Mouse (Mus musculus) limb, embryonic 11.5 days (tissue): Measurements from ENCODE around the gene Ccne1. TPM values are rescaled to one million over a fixed set of nuclear protein-coding genes. Genes with fewer than 3 reads are reported as not detected.

Experiments used
- ATAC-seq: fragments of 200-750 bp; cut with Nextera tagmentation; 2 replicates; pipeline ENCODE4 v1.8.0; 2017; ENCODE audit warnings: low read depth; ENCODE audit not compliant: insufficient number of reproducible peaks, low FRiP score, low TSS enrichment
- DNase-seq: peaks from one replicate; pipeline ENCODE4 v3.0.0-alpha.2; 2015; ENCODE audit warnings: low spot score
- H3K27ac ChIP-seq: fragments of 300-500 bp; sonication (generic); replicated peaks from 2 replicates; pipeline ENCODE4 v1.5.1; 2014; ENCODE audit warnings: low read depth, mild to moderate bottlenecking, low read length
- H3K27me3 ChIP-seq: fragments of 300-500 bp; sonication (generic); 2 replicates; pipeline ENCODE4 v1.6.1; 2014; ENCODE audit warnings: mild to moderate bottlenecking, low read length, mixed read lengths; ENCODE audit not compliant: control insufficient read depth, insufficient read depth
- H3K36me3 ChIP-seq: fragments of 300-500 bp; sonication (generic); 2 replicates; pipeline ENCODE4 v1.6.1; 2014; ENCODE audit warnings: mild to moderate bottlenecking, low read length, moderate library complexity, mixed read lengths; ENCODE audit not compliant: control insufficient read depth, insufficient read depth
- H3K4me1 ChIP-seq: fragments of 300-500 bp; sonication (generic); 2 replicates; pipeline ENCODE4 v1.6.1; 2014; ENCODE audit warnings: low read length, mixed read lengths; ENCODE audit not compliant: control insufficient read depth, insufficient read depth
- H3K4me2 ChIP-seq: fragments of 300-500 bp; sonication (generic); 2 replicates; pipeline ENCODE4 v1.6.1; 2014; ENCODE audit warnings: low read depth, mild to moderate bottlenecking, moderate library complexity; ENCODE audit not compliant: severe bottlenecking
- H3K4me3 ChIP-seq: fragments of 300-500 bp; sonication (generic); 2 replicates; pipeline ENCODE4 v1.5.1; 2014; ENCODE audit warnings: low read depth, low read length
- H3K9ac ChIP-seq: fragments of 300-500 bp; sonication (generic); 2 replicates; pipeline ENCODE4 v1.6.1; 2014; ENCODE audit warnings: mild to moderate bottlenecking, low read length
- H3K9me3 ChIP-seq: fragments of 300-500 bp; sonication (generic); 2 replicates; pipeline ENCODE4 v1.6.1; 2016; ENCODE audit warnings: low read length; ENCODE audit not compliant: control insufficient read depth
- WGBS: fragments of 180-500 bp; shearing (Covaris S2); extraction: QIAGEN DNeasy Blood & Tissue Kit; methylation state at CpG from one replicate; pipeline ENCODE4 v1.1.7; 2014; 5-methylcytosine and 5-hydroxymethylcytosine counted together
- polyA plus RNA-seq: library from polyadenylated mRNA; unstranded; fragments of >200 nt; fragmentation: Nextera tagmentation; extraction: Ambion mirVana; gene quantifications from 2 replicates; pipeline ENCODE4 v1.2.1, GENCODE M21; 2014

Ccne1 gene
- polyA plus RNA-seq, 1 experiment from 2014 or later = 131 TPM

DNA sequence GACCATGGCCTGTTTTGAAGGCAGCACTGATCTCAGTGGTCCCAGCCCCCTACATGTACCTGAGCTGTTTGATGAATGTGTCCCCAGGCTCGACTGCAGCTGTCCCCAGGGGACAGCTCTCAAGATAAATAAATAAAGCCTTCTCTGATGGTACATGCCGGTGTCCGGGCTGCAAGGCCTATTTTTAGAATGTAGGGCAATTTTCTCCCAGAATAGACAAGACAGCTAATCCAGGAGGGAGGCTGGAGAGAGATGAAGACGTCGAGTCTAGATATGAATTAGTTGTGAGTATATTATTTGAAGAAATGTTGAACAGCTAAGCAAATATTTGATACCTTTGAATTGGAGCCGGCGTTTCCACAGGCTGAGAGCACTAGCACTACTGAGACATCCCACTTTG lies 48.2 kb downstream of the Ccne1 start:
- H3K9me3 ChIP-seq = no peaks in the 10 kb centered on the region
- 67% methylated on average over 7 of the region's 7 CpGs for WGBS
- H3K4me2 ChIP-seq = no peak overlapping the region
- no peak for DNase-seq
- no peak overlapping the region for H3K27ac ChIP-seq
- H3K36me3 ChIP-seq = no peaks in the 10 kb centered on the region
- no peak for ATAC-seq
- H3K4me1 ChIP-seq = no peaks in the 10 kb centered on the region
- H3K4me3 ChIP-seq = no peak overlapping the region
- no peak overlapping the region for H3K9ac ChIP-seq
- H3K27me3 ChIP-seq = no peaks in the 10 kb centered on the region

DNA sequence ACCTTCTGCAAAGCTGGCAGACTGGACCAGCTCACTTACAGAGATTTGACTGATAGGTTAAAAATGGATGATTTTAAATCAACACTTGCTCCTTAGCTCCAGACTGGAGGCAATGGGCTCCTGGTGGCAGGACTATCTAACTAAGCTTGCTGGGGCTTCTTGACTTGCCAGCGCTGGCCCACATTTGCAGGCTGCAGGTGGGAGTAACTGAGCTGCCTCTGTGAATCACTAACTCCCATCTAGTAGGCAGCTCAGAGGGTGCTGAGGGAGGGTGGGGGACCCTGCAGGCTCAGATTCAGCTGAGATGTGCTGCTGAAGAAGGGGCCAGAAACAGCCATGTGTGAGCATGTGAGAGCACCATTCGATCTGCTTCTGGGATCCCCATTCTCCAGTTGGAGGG lies 51.3 kb downstream of the Ccne1 start:
- WGBS = 76% methylated on average over 2 of the region's 2 CpGs
- Histone ChIP-seq H3K9ac (no peak overlapping the region), H3K4me2 (no peak overlapping the region), H3K36me3 (no peaks in the 10 kb centered on the region), H3K27me3 (no peaks in the 10 kb centered on the region), H3K4me3 (no peak overlapping the region), H3K27ac (no peak overlapping the region), H3K4me1 (no peaks in the 10 kb centered on the region), H3K9me3 (no peaks in the 10 kb centered on the region)
- ATAC-seq (no peak), DNase-seq (no peak)

DNA sequence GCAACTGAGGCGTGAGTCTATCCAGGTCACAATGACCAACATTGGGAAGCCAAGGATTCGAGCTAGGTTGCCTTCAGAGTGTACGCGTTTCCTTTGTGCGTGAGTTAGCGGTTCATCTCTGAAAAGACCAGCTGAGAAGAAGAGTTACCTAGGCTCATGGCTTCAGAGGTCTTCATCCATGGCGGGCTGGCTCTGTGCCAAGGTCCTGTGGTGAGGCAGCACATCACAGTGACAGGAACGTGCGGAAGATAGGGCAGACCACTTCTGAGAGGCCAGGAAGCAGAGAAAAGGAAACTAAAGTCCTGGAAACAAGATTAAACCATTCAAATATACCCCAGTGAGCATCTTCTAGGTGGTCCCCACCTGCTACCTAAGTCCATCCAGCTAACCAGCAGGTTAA lies 53.1 kb downstream of the Ccne1 start:
- WGBS = 93% methylated on average over 9 of the region's 9 CpGs
- Histone ChIP-seq H3K36me3 (no peaks in the 10 kb centered on the region), H3K4me2 (no peak overlapping the region)

More for the DNA sequence above, 53.1 kb downstream of the Ccne1 start:
- Histone ChIP-seq H3K4me1 (no peaks in the 10 kb centered on the region), H3K9me3 (no peaks in the 10 kb centered on the region), H3K27me3 (no peaks in the 10 kb centered on the region), H3K9ac (no peak overlapping the region), H3K27ac (no peak overlapping the region), H3K4me3 (no peak overlapping the region)
- DNase-seq (no peak), ATAC-seq (no peak)

Other genes with a start within 250 kb of the Ccne1 start
- 40.9 and 47.0 TPM in 2 replicates for gene Uri1, start 84.0 kb downstream of the Ccne1 start, polyA plus RNA-seq
- gene 1600014C10Rik, start 75.7 kb upstream of the Ccne1 start, polyA plus RNA-seq = 14.0 and 14.4 TPM in 2 replicates
- gene Plekhf1, start 120.5 kb upstream of the Ccne1 start, polyA plus RNA-seq = 4.1 and 4.2 TPM in 2 replicates
- 96.3 and 98.0 TPM in 2 replicates for gene Pop4, start 163.9 kb upstream of the Ccne1 start, polyA plus RNA-seq